Mouse (Mus musculus): ENCODE results near the gene Dennd1b. TPM values are rescaled to one million over a fixed set of nuclear protein-coding genes. Genes with fewer than 3 reads are reported as not detected.

The Dennd1b gene
- 10 to 100 TPM; 22.2 to 23.5 TPM for total RNA-seq (2021)
- long read RNA-seq, experiment 1, full-length matches to known transcripts: 2 of 5 reads
- long read RNA-seq, experiment 1, partial matches to known transcripts: 0 of 5 reads
- long read RNA-seq, experiment 1, other reads (novel, unspliced or antisense): 3 of 5 reads
- long read RNA-seq, experiment 2, partial matches to known transcripts: 0 of 2 reads
- long read RNA-seq, experiment 2, other reads (novel, unspliced or antisense): 2 of 2 reads

DNA sequence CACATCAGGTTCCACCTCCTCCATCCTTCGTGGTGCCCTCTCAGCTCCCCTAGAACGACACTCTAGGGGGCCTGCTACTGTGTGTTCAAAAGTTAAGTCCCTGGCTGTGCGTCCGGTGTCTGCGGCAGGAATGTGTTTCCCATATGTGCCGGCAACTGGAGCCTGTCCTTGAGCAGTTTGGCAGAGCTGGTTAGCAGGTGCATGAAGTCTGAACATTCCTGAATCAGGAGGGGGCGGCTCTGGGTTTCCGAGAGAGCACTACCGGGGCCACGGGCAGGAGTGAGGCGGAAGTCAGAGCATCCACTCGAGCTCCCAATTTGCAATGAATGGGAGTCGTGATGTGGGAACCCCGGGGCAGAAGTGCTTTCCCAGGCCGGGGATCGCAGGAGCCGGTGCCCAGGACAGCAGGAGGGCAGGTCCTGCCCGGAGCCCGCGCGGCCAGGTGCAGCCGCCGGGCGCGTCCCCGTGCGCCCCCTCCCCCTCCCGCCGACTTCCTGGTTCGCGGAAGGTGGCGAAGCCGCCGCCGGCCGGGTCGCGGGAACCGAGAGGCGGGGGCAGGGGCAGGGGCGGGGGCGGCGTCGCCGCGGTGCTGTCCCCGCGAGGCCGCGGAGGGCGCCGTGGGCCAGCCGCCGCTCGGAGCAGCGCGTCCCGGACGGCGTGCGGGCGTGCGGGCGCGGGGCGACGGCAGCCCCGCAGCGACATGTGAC, at the start of gene Dennd1b:
Dennd1b (plus strand) TSS at position 275 of the 707 bp plus-strand sequence.
- DNase-seq: peak; percentile 69 to 78
- intact Hi-C loops (cut with DNase I): loop anchor here (2.0 to 5.0 kb wide), 6 partner anchors 19 to 194 kb away; no protein-coding TSS in a partner anchor

DNA sequence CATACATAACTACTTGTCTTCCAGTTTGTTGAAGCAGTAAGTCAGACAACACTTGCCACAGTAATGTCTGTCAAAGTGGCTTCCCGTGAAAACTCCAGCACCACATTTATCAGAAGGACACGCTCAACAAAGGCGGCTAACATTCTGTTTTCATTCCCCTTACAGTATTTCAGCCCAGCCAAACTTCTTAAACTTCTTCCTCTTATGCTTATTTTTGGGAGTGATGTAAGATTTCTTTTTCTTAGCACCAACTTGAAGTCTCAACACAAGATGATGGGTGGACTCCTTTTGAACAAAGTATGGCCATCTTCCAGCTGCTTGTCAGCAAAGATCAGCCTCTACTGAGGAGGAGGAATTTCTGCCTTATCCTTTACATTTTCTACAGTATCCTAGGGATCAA, 47.6 kb upstream of the Dennd1b start:
- intact Hi-C loops (cut with DNase I): no loop called here
- no peak for DNase-seq

GRCm38 (mm10) chr1:138919601-138920000, 43.6 kb upstream of the Dennd1b start:
- no peak for DNase-seq
- intact Hi-C loops (cut with DNase I): no loop called here

- intact Hi-C loops (cut with DNase I): no loop called here
- no peak for DNase-seq
Measured at GRCm38 (mm10) chr1:138920082-138920481, 43.2 kb upstream of the Dennd1b start.

DNA sequence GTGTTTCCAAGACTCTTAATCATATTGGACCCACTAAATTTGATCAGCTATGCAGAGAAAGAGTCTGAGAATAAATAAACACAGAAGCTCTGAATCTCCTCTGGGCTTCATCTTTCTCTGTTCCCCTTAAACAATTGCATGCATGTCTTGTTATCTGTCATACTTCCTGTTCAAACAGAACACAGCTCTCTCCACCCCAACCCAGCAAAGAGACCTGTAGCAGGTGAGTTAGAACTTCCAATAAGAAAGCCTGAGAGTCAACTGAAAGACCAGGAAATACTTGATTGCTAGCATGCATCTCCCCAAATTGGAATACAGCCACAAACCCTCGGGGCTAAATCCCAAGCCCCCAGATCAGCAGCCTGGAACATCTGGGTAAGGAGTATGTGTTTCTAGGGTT, 42.4 kb upstream of the Dennd1b start:
- DNase-seq: no peak
- intact Hi-C loops (cut with DNase I): no loop called here

GRCm38 (mm10) chr1:138922886-138923285, 40.3 kb upstream of the Dennd1b start:
- intact Hi-C loops (cut with DNase I): no loop called here
- no peak for DNase-seq

DNA sequence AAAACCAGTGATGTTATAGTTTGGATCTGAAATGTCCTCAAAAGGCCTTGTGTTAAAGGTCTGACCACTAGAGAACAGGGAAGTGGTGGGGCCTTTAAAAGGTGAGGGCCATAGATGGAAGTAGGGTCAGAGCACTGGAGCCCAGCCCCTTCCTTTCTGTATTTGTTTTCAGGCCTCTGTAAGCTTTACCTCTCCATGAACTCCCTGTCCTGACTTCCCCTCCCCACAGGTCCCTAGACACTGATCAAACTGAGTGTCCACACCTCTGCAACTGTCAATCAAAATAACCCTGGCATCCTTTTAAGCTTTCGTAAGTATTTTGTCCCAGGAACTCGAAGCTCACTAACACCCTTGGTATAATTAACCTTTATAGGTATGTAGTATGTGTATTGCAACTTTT, 39.0 kb upstream of the Dennd1b start:
- intact Hi-C loops (cut with DNase I): no loop called here
- no peak for DNase-seq

DNA sequence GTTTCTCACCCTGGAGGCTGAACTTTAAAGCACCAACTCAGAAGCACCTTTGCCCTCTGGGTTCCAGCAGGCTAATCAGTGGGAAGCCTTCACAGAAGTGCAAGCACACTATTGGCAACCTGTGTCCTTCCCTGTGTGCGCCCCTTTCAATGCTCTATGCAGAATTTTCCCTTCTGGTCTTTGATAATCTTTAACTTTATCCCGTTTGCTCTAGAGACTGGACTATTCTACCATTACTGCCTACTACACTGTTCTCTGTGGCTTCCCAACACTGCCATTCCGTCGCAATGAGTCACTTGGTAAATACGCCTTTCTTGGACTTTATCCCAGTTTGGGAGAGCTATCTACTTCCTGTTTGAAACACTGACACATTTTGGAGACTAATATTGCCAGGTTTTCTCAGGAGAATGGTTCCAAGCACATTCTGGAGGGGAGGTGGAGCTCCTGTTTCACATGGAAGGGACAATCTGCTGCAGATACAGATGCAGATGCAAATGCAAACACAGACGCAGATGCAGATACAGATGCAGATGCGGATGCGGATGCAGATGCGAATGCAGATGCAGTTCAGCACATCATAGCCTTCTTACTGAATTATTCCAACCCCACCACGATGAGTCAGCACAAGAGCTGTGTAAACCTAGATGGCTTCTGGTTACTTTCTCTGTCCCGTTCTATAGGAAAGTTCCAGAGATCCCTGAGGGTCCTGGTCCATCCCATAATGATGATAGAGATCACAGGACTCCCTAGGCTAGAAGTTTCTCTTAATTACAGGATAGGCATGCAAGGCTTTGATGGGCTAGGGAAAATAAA, 34.4 kb upstream of the Dennd1b start:
- peak; percentile 37 to 55 for DNase-seq
- intact Hi-C loops (cut with DNase I): no loop called here

DNA sequence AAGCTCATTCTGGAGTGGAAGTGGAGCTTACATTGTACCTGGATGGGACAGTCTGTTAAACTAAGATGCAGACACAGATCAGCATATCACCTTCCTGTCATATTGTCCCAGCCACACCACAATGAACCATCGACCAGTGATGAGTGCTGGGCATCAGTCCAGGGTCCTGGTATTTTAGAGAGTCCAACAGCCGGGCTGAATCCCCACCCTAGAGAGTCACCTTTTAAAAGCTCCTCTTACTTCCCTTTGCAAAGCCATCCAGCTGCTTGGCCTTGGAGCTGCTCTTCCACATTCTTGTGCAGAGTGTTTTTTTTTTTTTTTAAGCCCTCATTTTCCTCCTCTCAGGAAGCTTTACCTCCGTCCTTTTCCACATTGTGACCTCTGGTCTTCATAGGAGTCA, 33.2 kb upstream of the Dennd1b start:
- no peak for DNase-seq
- intact Hi-C loops (cut with DNase I): loop anchor here (2.0 kb wide), 1 partner anchor 33 kb away; the partner anchor contains the start of gene Dennd1b

GRCm38 (mm10) chr1:138930856-138931255, 32.4 kb upstream of the Dennd1b start:
- DNase-seq: no peak

GRCm38 (mm10) chr1:138936169-138936568, 27.1 kb upstream of the Dennd1b start:
- DNase-seq: no peak
- intact Hi-C loops (cut with DNase I): no loop called here

More at GRCm38 (mm10) chr1:138930856-138931255, 32.4 kb upstream of the Dennd1b start:
- intact Hi-C loops (cut with DNase I): loop anchor here (2.0 kb wide), 1 partner anchor 32 kb away; the partner anchor contains the start of gene Dennd1b

- intact Hi-C loops (cut with DNase I): no loop called here
- no peak for DNase-seq
Measured at GRCm38 (mm10) chr1:138937686-138938370, 25.4 kb upstream of the Dennd1b start.

DNA sequence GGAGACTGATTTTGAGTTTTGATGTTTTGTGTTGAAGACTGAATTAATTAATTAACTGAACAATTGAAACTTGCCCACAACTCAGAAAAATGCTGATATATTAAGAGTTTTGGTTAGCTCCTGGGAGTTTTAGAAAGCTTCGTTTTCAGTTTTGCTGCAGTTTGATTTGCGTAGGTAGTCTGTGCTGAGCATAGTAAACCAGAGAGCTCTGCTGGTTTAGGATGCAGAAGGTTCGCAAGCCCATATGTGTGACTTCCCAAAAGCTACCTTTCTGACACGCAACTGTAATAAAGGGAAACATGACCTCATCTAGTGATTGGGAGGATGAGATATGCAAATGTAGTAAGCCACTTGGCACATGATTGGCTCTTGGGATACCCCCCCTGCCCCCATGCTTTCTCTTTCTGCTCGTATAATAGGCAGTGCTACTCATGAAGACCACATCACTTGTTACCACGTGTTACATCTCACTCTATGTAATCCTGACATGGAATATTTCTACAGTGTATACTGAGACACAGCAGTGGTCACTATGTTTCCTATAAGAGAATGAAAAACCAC, 23.6 kb upstream of the Dennd1b start:
- intact Hi-C loops (cut with DNase I): no loop called here
- DNase-seq: no peak

DNA sequence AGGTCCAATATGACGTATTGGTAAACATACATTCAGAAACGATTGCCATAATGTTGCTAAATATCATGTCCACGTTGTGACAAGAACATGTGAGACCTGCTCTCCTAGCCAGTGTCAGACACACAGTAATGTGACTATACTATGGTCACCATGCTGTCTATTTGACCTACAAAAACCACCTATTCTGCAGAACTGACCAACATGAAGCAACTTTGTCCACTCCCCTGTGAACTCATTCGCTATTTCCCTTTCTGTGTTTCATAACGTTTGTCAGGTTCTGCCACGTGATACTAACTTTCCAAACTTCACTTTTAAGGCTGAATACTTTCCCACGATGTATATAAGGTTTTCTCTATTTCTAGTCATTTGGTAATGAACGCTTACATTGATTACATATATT, 22.8 kb upstream of the Dennd1b start:
- DNase-seq: no peak
- intact Hi-C loops (cut with DNase I): no loop called here

DNA sequence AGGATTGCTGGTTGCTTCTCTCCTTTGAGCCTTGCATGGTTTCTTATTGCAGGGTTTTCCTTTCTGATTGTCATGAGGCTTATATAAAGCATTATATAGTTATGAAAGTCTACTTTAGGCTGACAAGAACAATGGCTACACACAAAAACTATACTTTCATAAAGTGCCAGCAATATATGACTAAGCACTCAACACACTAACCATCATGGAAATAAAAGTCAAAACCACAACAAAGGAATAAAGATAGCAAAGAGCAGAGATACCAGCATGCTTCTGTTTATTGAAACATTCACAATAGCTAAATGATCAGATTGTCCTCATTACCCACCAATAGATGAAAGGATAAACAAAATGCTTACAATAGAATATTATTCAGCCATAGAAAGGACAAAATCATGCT, 11.1 kb upstream of the Dennd1b start:
- DNase-seq: no peak
- intact Hi-C loops (cut with DNase I): no loop called here

DNA sequence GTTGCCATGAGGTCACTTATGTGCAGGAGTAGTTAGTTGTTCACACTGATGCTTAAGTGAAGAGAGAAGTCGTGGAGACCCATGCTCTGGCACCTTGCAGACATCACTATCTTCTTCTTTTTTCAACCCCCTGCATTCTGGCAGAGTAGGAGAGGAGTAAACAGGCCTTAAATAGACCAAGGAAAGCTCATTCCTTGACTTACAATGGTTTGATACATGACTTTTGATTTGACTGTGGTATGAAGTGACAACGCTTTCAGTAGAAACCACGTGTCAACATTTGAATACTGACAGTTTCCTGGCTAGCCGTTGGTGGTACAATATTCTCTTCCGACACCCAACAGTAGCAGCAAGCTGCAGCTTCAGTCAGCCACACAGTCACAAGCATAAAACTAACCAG, 8.3 kb upstream of the Dennd1b start:
- DNase-seq: no peak
- intact Hi-C loops (cut with DNase I): no loop called here

- DNase-seq: no peak
- intact Hi-C loops (cut with DNase I): no loop called here
Measured at GRCm38 (mm10) chr1:138955455-138955854, 7.8 kb upstream of the Dennd1b start.

DNA sequence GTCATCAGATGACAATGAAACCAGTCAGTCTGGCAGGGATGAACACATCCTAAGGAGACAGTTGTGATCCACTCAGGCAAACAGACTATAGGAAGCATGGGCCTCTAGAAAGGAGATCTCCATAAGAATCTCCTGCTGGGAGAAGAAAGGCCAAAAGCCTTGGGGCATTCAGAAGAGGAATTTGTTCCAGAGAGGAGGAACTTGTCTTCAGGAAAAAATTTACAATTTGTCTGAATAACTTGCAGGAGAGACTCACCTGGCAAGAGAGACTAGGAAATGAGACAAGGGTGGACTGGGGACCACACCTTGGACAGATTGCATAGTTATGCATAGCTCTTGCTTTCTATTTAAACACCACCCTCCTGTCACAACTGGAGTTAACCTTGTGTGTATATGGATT, 6.7 kb upstream of the Dennd1b start:
- intact Hi-C loops (cut with DNase I): no loop called here
- no peak for DNase-seq

DNA sequence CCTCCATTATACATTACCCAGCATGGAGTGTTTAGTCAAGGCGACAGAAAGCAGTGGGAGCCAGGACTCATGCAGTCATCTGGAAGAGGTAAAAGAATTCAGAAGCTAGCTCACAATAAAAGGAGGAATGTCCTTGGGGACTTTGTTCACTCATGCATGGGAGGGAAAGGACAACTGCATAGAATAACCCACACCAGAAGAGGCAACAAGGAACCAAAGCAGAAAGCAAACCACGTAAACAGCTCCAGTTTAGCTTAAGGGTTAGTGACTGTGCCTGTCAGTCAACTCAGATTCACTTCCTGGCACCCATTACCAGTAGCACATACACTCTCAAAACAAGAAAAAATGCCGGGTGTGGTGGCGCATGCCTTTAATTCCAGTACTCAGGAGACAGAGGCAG, 6.1 kb upstream of the Dennd1b start:
- no peak for DNase-seq
- intact Hi-C loops (cut with DNase I): no loop called here

DNA sequence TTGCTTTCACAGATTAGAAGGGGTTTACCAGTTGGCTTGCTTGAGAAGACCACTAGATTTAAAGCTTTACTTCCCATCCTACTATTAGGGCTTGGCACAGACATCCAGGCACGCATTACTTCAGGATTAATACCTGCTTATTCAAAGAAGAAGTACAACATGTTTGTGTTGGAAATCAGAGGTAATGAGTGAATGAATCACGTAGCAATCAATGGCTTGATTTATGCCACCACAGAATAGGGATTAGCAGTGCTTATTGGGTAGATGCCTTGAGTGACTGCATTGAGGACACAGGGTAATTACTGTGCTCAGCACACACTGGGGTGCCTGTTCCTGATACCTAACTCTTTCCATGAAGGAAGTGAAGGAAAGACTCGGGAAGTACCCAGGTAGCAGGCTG, 4.4 kb upstream of the Dennd1b start:
- no peak for DNase-seq
- intact Hi-C loops (cut with DNase I): no loop called here

Data from heart, postnatal 14 days (tissue).